Mouse (Mus musculus): ENCODE measurements around the gene Gm21969. TPM values are rescaled to one million over a fixed set of nuclear protein-coding genes. Genes with fewer than 3 reads are reported as not detected.

Gm21969 gene
- polyA plus RNA-seq, 1 experiment from 2014 or later = not detected

DNA sequence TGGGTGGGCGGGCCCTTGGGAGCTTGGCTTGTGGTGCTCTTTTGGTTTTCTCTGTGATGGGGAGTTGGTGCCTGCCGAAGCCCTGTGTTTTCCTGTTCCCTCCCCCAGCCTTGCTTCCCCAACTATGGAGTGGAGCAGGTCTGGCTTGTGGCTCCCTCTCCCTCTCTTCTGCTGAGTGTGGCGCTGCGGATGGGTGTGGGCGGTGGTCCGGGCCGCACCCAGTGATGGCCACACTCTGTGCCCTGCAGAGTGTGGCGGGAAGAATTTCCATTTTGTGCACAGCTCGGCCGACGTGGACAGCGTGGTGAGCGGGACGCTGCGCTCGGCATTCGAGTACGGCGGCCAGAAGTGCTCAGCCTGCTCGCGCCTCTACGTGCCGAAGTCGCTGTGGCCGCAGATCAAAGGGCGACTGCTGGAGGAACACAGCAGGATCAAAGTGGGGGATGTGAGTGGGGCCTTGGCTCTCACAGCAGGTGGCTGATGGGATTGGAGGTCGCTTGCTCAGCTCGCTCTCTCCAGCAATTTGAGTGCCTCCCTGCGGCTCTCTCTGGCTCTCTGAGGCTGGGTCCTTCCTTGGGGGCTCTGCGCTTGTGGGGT lies 38.9 kb downstream of the Gm21969 start:
- under 1% methylated on average over 29 of the region's 30 CpGs for WGBS

DNA sequence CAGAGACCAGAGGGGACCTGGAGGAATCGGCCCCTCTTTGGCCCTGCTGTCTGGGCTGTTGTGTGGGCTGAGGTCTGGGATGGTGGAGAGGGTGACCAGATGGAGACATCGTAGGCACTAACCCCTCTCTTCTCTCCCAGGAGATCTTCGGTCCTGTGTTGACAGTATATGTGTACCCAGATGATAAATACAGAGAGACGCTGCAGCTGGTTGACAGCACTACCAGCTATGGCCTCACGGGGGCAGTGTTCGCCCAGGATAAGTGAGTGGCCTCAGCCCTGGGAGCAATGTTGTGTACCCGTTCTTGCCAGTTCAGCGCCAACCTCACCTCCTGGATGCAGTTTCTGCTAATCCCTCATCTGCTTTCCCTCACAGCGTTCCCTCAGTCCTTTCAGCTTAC lies 41.0 kb downstream of the Gm21969 start:
- Histone ChIP-seq H3K4me2 (no peak overlapping the region), H3K4me3 (replicated peaks) (no peak overlapping the region), H3K27ac (no peak overlapping the region), H3K9me3 (no peaks in the 10 kb centered on the region), H3K36me3 (replicated peaks) (peaks cover 9% of the 10 kb centered on the region), H3K27me3 (peaks cover 41% of the 10 kb centered on the region), H3K4me1 (peaks cover 38% of the 10 kb centered on the region), H3K9ac (no peak overlapping the region)
- 17% methylated on average over 9 of the region's 9 CpGs for WGBS
- ATAC-seq (ENCODE audit: low FRiP score) = peak; percentile 47; the same call in 1 of the 2 replicates

More for the DNA sequence above, 38.9 kb downstream of the Gm21969 start:
- Histone ChIP-seq H3K4me3 (replicated peaks) (peak overlapping the region; percentile 23), H3K36me3 (replicated peaks) (0 out of 2 replicates have a peak, but pooled peaks cover 4% of the 10 kb centered on the region), H3K9me3 (no peaks in the 10 kb centered on the region), H3K27ac (no peak overlapping the region), H3K27me3 (peaks cover 41% of the 10 kb centered on the region), H3K4me2 (peak overlapping the region; percentile 51), H3K9ac (peak overlapping the region; percentile 44), H3K4me1 (peaks cover 38% of the 10 kb centered on the region)
- ATAC-seq (ENCODE audit: low FRiP score) = peak; percentile 45

DNA sequence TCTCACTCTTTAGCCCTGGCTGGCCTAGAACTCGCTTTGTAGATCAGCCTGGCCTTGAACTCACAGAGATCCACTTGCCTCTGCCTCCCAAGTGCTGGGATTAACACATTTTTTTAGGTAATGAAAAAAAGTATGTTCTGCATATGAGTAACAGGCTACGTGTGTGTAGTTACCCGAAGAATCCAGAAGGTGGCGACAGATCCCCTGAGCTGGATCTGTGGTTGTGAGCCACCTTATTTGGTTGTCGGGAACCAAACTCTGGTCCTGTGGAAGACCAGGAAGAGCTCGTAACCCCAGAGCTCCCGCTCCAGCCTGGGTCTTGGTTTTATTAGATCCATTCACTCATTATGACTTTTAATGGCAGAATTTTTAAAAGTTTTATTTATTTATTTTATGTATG lies 43.9 kb downstream of the Gm21969 start:
- ATAC-seq (ENCODE audit: low FRiP score) = no peak
- H3K9ac ChIP-seq = no peak overlapping the region
- H3K36me3 ChIP-seq (replicated peaks) = peaks cover 9% of the 10 kb centered on the region
- H3K4me3 ChIP-seq (replicated peaks) = no peak overlapping the region
- H3K27me3 ChIP-seq = peaks cover 20% of the 10 kb centered on the region
- H3K27ac ChIP-seq = no peak overlapping the region
- WGBS = 83% methylated on average over 7 of the region's 7 CpGs
- no peak overlapping the region for H3K4me2 ChIP-seq
- peaks cover 18% of the 10 kb centered on the region for H3K4me1 ChIP-seq
- no peaks in the 10 kb centered on the region for H3K9me3 ChIP-seq

DNA sequence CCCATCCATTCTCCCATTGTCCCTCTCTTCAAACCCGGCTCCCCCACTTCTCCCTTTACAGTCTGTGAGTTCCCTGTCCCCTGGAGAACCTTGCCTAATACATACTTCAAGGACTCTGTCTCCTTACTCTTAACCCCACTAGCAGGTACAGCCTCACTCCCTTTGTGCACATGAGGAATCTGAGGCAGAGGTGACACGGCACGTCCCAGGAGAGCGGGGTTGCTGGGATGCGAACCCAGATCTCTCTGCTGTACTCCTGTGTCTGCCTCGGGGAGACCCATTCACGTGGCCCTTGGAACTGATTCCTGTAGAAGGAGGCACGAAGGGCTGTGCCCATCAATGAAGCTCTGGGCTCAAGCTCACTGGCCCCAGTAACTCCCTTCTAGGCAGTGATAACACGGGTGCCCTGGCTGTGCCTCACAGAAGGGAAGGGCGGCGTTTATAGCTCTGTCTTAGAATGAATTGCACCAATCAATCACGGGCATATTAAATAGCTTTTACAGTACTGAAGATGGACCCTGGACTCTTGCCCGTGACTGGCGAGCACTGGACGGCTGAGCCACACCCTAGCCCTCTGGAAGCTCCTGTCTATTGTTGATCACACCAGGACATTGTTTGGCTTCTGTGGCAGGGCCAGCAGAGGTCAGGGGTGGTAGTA lies 47.2 kb downstream of the Gm21969 start:
- Histone ChIP-seq H3K27ac (no peak overlapping the region), H3K4me2 (no peak overlapping the region), H3K4me3 (replicated peaks) (no peak overlapping the region), H3K27me3 (peaks cover 7% of the 10 kb centered on the region; the same call in 1 of the 2 replicates), H3K4me1 (0 out of 2 replicates have a peak, but pooled peaks cover 5% of the 10 kb centered on the region), H3K9ac (no peak overlapping the region), H3K9me3 (no peaks in the 10 kb centered on the region), H3K36me3 (replicated peaks) (peaks cover 9% of the 10 kb centered on the region)
- WGBS = 81% methylated on average over 15 of the region's 15 CpGs
- no peak for ATAC-seq (ENCODE audit: low FRiP score)

DNA sequence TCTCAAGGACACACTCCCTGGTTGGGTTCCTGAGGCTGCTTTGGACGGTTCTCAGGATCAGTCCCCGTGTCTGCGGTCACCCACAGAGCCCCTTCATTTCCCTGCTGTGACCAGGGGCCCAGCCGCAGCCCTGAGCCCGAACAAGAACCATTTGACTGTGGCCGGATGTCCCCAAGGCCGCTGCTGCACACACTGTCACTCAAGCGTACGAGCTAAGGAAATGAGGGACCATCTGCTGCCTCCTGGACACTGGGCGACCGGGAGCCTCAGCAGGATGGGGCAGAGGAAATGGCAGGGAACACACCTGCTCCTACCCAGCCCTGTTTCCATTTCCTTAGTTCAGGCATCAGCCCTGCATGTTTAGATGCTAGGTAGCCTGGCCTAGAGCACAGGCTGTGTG lies 47.9 kb downstream of the Gm21969 start:
- WGBS = 71% methylated on average over 11 of the region's 11 CpGs
- H3K27me3 ChIP-seq = peaks cover 7% of the 10 kb centered on the region; the same call in 1 of the 2 replicates
- H3K4me2 ChIP-seq = no peak overlapping the region
- H3K27ac ChIP-seq = no peak overlapping the region
- H3K36me3 ChIP-seq (replicated peaks) = peaks cover 9% of the 10 kb centered on the region
- H3K9me3 ChIP-seq = no peaks in the 10 kb centered on the region
- no peak for ATAC-seq (ENCODE audit: low FRiP score)
- no peak overlapping the region for H3K4me3 ChIP-seq (replicated peaks)
- 0 out of 2 replicates have a peak, but pooled peaks cover 5% of the 10 kb centered on the region for H3K4me1 ChIP-seq
- H3K9ac ChIP-seq = no peak overlapping the region

DNA sequence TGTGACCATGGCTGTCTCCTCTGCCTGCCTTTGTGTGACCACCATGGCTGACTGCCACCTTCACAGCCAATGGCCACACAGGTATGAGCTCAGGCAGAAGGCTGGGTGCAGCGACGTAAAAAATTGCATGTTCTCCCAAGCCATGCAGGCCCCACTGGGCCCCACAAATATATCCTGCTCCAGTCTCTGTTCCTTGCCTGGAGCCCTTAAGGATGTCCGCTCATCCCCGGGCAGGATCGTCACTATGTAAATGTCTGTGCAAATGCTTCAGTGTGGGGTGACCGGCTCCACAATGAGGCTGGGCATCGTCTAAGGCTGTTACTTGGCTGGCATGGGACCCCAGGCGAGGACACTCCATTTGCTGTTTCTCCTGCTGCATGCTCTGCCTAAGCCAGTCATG lies 50.3 kb downstream of the Gm21969 start, which contains the start of gene Tas1r2:
Tas1r2 (plus strand) TSS at position 301 of the 400 bp plus-strand sequence.
- no peak within 1 kb of the TSS for H3K27ac ChIP-seq
- H3K4me2 ChIP-seq = no peak within 1 kb of the TSS
- peaks cover 10% of the 10 kb centered on the region; the same call in 1 of the 2 replicates for H3K27me3 ChIP-seq
- peaks cover 7% of the 10 kb centered on the region for H3K36me3 ChIP-seq (replicated peaks)
- WGBS = 83% methylated on average over 8 of the region's 8 CpGs
- 0 out of 2 replicates have a peak, but pooled peaks cover 5% of the 10 kb centered on the region for H3K4me1 ChIP-seq
- H3K4me3 ChIP-seq (replicated peaks) = no peak within 1 kb of the TSS
- no peak for ATAC-seq (ENCODE audit: low FRiP score)
- H3K9me3 ChIP-seq = no peaks in the 10 kb centered on the region
- no peak within 1 kb of the TSS for H3K9ac ChIP-seq

DNA sequence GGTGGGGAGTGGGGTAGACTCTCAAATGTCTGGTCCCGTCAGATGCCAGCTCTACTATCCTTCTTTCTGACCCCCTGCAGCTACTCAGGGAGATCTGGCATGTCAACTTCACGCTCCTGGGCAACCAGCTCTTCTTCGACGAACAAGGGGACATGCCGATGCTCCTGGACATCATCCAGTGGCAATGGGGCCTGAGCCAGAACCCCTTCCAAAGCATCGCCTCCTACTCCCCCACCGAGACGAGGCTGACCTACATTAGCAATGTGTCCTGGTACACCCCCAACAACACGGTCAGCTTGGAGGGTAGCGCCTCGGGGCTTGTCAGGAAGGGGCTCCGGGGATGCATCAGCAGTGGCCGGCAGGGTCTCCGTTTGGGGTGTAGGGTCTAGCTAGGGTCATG lies 58.9 kb downstream of the Gm21969 start:
- Histone ChIP-seq H3K27ac (no peak overlapping the region), H3K9ac (no peak overlapping the region), H3K4me3 (replicated peaks) (no peak overlapping the region), H3K9me3 (no peaks in the 10 kb centered on the region), H3K36me3 (replicated peaks) (no peaks in the 10 kb centered on the region), H3K4me1 (no peaks in the 10 kb centered on the region), H3K4me2 (no peak overlapping the region), H3K27me3 (peaks cover 27% of the 10 kb centered on the region; the same call in 1 of the 2 replicates)
- WGBS = 89% methylated on average over 14 of the region's 14 CpGs
- ATAC-seq (ENCODE audit: low FRiP score) = no peak

DNA sequence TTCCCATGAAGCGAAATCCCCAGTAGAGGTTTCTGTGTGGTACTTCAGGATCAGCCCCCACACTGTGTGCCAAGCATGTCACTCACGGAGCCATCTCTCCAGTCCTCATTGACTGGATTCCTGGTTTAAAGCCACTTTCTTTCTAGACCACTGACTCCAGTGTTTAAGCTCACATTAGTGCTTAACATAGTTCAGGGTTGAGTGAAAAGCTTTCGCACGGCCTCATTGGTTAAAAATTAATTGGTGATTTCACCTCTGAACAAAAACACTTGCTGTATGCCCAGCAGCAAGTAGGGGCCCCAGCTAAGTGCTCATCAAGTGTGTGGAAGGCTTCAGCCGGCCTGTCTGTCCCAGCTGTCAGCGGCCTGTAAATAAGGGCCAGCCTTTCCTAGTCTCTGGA lies 64.6 kb downstream of the Gm21969 start:
- Histone ChIP-seq H3K4me1 (peaks cover 7% of the 10 kb centered on the region; the same call in 1 of the 2 replicates), H3K4me2 (no peak overlapping the region), H3K9me3 (no peaks in the 10 kb centered on the region), H3K27me3 (peaks cover 41% of the 10 kb centered on the region), H3K4me3 (replicated peaks) (no peak overlapping the region), H3K9ac (no peak overlapping the region), H3K27ac (no peak overlapping the region), H3K36me3 (replicated peaks) (no peaks in the 10 kb centered on the region)
- WGBS = 31% methylated on average over 6 of the region's 6 CpGs
- no peak; the same call in 1 of the 2 replicates for ATAC-seq (ENCODE audit: low FRiP score)

DNA sequence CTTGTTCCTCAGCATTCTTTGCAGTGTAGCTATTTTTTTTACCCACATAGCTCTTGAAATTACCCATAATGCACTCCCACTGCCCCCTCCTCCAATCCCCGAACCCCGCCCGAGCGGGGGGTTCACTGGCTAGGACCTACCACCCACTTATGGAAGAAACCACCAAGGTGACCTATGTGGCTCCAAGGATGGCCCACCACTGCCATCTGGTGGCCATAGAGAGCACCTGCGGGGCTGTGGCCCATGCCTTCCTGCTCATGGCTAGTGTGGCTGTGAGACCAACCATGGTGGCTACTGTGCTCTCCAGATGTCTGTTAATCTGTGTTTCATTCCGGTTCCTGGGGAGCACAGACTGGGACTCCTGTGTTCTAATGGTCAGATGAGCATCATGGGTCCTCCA lies 66.9 kb downstream of the Gm21969 start:
- H3K9me3 ChIP-seq = no peaks in the 10 kb centered on the region
- WGBS = 23% methylated on average over 6 of the region's 6 CpGs
- ATAC-seq (ENCODE audit: low FRiP score) = peak; percentile 51; the same call in 1 of the 2 replicates
- no peak overlapping the region for H3K27ac ChIP-seq
- H3K4me2 ChIP-seq = no peak overlapping the region
- H3K36me3 ChIP-seq (replicated peaks) = no peaks in the 10 kb centered on the region
- H3K27me3 ChIP-seq = peaks cover 45% of the 10 kb centered on the region
- no peak overlapping the region for H3K9ac ChIP-seq
- H3K4me3 ChIP-seq (replicated peaks) = no peak overlapping the region
- H3K4me1 ChIP-seq = peaks cover 7% of the 10 kb centered on the region; the same call in 1 of the 2 replicates

DNA sequence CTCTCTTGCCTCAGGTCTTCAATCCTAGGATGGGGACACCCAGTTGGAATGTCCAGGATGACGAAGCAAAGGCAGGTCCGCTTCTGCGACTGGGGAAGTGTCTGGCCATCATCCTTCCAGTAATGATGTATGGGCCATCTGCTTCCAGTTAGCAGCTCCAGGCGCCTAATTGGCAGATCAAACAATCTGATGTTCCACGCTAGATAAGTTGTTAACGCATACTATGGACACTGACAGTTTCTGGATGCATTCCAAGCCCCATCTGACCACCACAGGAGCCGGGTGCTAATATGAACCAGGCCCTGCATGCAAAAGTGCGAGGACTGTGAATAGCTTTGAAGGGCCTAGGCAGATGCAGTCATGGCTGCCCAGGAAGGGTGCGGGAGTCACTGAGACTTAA lies 72.7 kb downstream of the Gm21969 start:
- H3K4me2 ChIP-seq = no peak overlapping the region
- H3K27me3 ChIP-seq = peaks cover 32% of the 10 kb centered on the region
- H3K27ac ChIP-seq = no peak overlapping the region
- H3K4me3 ChIP-seq (replicated peaks) = no peak overlapping the region
- H3K4me1 ChIP-seq = no peaks in the 10 kb centered on the region
- H3K36me3 ChIP-seq (replicated peaks) = no peaks in the 10 kb centered on the region
- H3K9ac ChIP-seq = no peak overlapping the region
- 70% methylated on average over 9 of the region's 9 CpGs for WGBS
- 0 out of 2 replicates have a peak, but pooled peaks cover 11% of the 10 kb centered on the region for H3K9me3 ChIP-seq
- no peak for ATAC-seq (ENCODE audit: low FRiP score)

DNA sequence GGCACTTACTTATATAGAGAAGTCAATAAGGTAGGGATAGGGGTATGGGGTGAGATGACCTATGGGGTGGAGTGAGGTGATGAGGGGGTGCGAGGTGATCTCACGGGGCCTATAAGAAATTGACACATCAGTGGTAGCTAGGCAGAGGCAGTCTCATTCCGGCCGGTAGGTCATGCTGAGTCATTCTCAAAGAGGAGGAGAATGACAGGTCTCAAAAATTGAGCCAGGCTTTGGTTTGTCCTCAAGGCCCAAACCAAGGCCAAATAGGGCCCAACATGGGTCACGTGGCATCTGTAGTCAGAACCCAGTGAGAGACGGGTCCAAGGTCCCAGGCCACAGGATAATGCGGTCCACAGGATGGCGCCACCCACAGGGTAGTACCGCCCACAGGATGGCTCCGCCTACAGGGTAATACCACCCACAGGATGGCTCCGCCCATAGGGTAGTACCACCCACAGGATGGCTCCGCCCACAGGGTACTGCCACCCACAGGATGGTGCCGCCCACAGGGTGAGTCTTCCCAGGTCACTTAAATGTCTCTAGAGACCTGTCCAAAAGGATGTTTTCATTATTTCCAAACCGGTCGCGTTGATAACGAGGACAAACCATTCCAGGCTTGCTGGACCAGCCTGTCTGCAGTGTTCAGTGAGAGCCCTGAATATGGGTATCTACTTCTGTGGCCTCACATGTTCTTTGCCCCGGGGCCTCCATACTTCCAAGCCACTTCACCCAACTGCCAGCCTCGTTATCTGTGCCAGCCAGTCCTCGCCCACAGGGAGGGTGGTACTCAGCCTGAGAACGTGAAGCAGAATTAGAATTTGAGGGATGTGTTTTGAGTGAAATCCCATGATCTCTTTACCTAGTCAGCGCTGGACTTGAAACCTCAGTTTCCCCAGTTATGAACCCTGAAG lies 81.0 kb downstream of the Gm21969 start:
- Histone ChIP-seq H3K27ac (no peak overlapping the region), H3K27me3 (peaks cover 14% of the 10 kb centered on the region; the same call in 1 of the 2 replicates), H3K4me1 (no peaks in the 10 kb centered on the region; the same call in 1 of the 2 replicates), H3K36me3 (replicated peaks) (no peaks in the 10 kb centered on the region), H3K4me3 (replicated peaks) (no peak overlapping the region), H3K9ac (no peak overlapping the region), H3K4me2 (no peak overlapping the region), H3K9me3 (peaks cover 11% of the 10 kb centered on the region; the same call in 1 of the 2 replicates)
- ATAC-seq (ENCODE audit: low FRiP score) = no peak
- WGBS = 80% methylated on average over 22 of the region's 22 CpGs

DNA sequence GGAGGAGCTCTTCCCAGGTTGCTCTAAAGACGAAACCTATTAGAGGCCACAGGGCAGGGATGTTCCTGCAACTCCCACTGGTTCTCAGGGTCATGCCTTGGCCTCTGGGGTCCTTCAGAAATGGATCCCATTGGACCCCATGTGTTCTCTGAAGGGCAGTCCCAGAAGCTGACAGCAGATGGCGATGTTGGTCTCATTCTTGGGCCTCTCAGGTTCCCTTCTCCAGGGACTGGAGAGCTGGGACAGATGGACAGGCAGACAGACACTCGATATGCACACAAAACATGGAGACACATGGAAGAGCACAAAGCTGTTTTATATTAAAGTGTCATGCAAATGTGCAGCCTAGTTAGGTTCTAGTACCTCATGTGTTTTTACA lies 81.6 kb downstream of the Gm21969 start:
- ATAC-seq (ENCODE audit: low FRiP score) = no peak
- peaks cover 18% of the 10 kb centered on the region; the same call in 1 of the 2 replicates for H3K27me3 ChIP-seq
- WGBS = 12% methylated on average over 3 of the region's 3 CpGs

More for the DNA sequence above, 81.6 kb downstream of the Gm21969 start:
- Histone ChIP-seq H3K27ac (no peak overlapping the region), H3K9ac (no peak overlapping the region), H3K4me1 (no peaks in the 10 kb centered on the region; the same call in 1 of the 2 replicates), H3K9me3 (peaks cover 11% of the 10 kb centered on the region; the same call in 1 of the 2 replicates), H3K36me3 (replicated peaks) (no peaks in the 10 kb centered on the region), H3K4me3 (replicated peaks) (no peak overlapping the region), H3K4me2 (no peak overlapping the region)

All from forebrain, embryonic 12.5 days (tissue).